Mouse (Mus musculus) testis, postnatal 10 days (tissue): Measurements from ENCODE around the gene Chrna4.

ENCODE experiments used
- DNase-seq: peaks from one replicate; pipeline ENCODE4 v3.0.0; 2021; ENCODE audit warnings: low spot score

Gene Chrna4

GRCm38 (mm10) chr2:181038644-181039355, 4.5 kb downstream of the Chrna4 start:
- DNase-seq, result peak; percentile 61

- DNase-seq, result no peak
These were observed 6.8 kb downstream of the Chrna4 start for GRCm38 (mm10) chr2:181036561-181036960.

GRCm38 (mm10) chr2:181035186-181035585, 8.2 kb downstream of the Chrna4 start:
- no peak for DNase-seq

GRCm38 (mm10) chr2:181033310-181033709, 10.0 kb downstream of the Chrna4 start:
- DNase-seq, result no peak

- peak; percentile 55 for DNase-seq
These were observed 10.9 kb downstream of the Chrna4 start for GRCm38 (mm10) chr2:181032407-181032806.

- no peak for DNase-seq
These were observed 11.9 kb downstream of the Chrna4 start for GRCm38 (mm10) chr2:181031406-181031934.

- no peak for DNase-seq
These were observed 35.0 kb downstream of the Chrna4 start for GRCm38 (mm10) chr2:181008339-181008738.

GRCm38 (mm10) chr2:181007054-181007453, 36.3 kb downstream of the Chrna4 start:
- no peak for DNase-seq

- DNase-seq, result no peak
These were observed 46.4 kb downstream of the Chrna4 start for GRCm38 (mm10) chr2:180996905-180997304.

GRCm38 (mm10) chr2:180996436-180996835, 46.9 kb downstream of the Chrna4 start:
- DNase-seq, result no peak

- DNase-seq, result no peak
These were observed 47.9 kb downstream of the Chrna4 start for GRCm38 (mm10) chr2:180995457-180995856.

GRCm38 (mm10) chr2:180994360-180994759, 49.0 kb downstream of the Chrna4 start:
- DNase-seq, result no peak

GRCm38 (mm10) chr2:180990347-180990746, 53.0 kb downstream of the Chrna4 start:
- no peak for DNase-seq

- no peak for DNase-seq
These were observed 54.4 kb downstream of the Chrna4 start for GRCm38 (mm10) chr2:180988948-180989347.

GRCm38 (mm10) chr2:180988347-180988913, 54.9 kb downstream of the Chrna4 start:
- no peak for DNase-seq

- DNase-seq, result no peak
These were observed 55.8 kb downstream of the Chrna4 start for GRCm38 (mm10) chr2:180987432-180988030.

- DNase-seq, result no peak
These were observed 56.3 kb downstream of the Chrna4 start for GRCm38 (mm10) chr2:180987001-180987400.

- no peak for DNase-seq
These were observed 56.9 kb downstream of the Chrna4 start, which contains the start of gene Col20a1 for GRCm38 (mm10) chr2:180986449-180986848. Gene Col20a1 (plus strand): TSS chr2:180986535.

- DNase-seq, result no peak
These were observed 57.7 kb downstream of the Chrna4 start for GRCm38 (mm10) chr2:180985635-180986034.

- DNase-seq, result no peak
These were observed 62.2 kb downstream of the Chrna4 start for GRCm38 (mm10) chr2:180981133-180981532.
